In the genomic region with DNA sequence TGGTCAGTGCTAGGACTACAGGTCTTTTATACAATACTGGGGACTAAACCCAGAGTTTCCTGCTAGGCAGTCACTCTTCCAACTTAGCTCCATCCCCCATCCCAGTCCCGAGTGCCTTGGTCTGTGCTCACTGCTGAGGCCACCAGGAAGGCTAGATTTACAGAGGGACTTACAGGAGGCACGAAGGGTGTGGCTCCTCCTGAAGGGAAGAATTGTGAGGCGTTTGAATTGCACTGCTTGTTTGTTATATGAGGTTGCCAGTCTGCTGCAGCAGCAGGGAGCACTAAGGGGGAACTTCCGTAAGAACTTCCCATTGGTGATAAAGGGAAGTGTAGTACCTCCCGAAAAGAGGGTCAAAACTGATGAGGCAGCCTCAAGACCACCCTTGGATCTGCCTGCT, we compare ENCODE assay signal across 10 mouse cellular contexts. TPM values are rescaled to one million over a fixed set of nuclear protein-coding genes. Genes with fewer than 3 reads are reported as not detected.
A peak's percentile ranks its signal among the peaks of the same experiment; 100 is the strongest.
DNase-seq lines count a peak whose midpoint lies in the region; ATAC-seq and TF ChIP-seq lines count a peak whose summit lies in the region.
"Had no signal": no experiment of that assay in that cellular context is flagged by ENCODE, and none has a peak within 500 bp of the region (broad histone marks: within the 10 kb centered on the region; RNA-seq: fewer than 3 reads in every experiment).

No protein-coding gene starts in this region.

- peak overlapping the region; percentile 38 for H3K4me2 ChIP-seq in heart, embryonic 11.5 days
- H3K4me2 ChIP-seq in midbrain, postnatal 0 days (ENCODE audit: low read depth, low read length, poor library complexity, severe bottlenecking): no peak overlapping the region
- no peak overlapping the region for H3K4me2 ChIP-seq in forebrain, embryonic 15.5 days (replicated peaks)
- 0 out of 2 replicates have a peak overlapping the region, but pooled peaks have one; percentile 11 for H3K4me2 ChIP-seq in neural tube, embryonic 13.5 days

- H3K27me3 ChIP-seq in heart, embryonic 11.5 days (ENCODE audit: control insufficient read depth, insufficient read depth, low read length): peaks cover 11% of the 10 kb centered on the region
- H3K27me3 ChIP-seq in midbrain, embryonic 10.5 days (ENCODE audit: low read depth, poor library complexity, severe bottlenecking): peaks cover 39% of the 10 kb centered on the region
- no peaks in the 10 kb centered on the region for H3K27me3 ChIP-seq in midbrain, postnatal 0 days (ENCODE audit: insufficient read depth, low read length)
- H3K27me3 ChIP-seq in forebrain, embryonic 15.5 days: peaks cover 18% of the 10 kb centered on the region
- H3K27me3 ChIP-seq in neural tube, embryonic 13.5 days: peaks cover 37% of the 10 kb centered on the region

- ATAC-seq in heart, embryonic 11.5 days (replicated peaks; ENCODE audit: insufficient number of reproducible peaks, low FRiP score, low TSS enrichment): no peak
- no peak for ATAC-seq in midbrain, postnatal 0 days (ENCODE audit: low FRiP score)
- no peak for ATAC-seq in forebrain, embryonic 15.5 days (replicated peaks)
- no peak for ATAC-seq in neural tube, embryonic 13.5 days (ENCODE audit: low read depth)
- ATAC-seq: CD4-positive, CD25-positive, alpha-beta regulatory T cell, adult 4 months had no signal

- H3K9ac ChIP-seq in heart, embryonic 11.5 days (ENCODE audit: low read depth, low read length): peak overlapping the region; percentile 67; the same call in 1 of the 2 replicates
- no peak overlapping the region for H3K9ac ChIP-seq in midbrain, postnatal 0 days (replicated peaks; ENCODE audit: low read length, poor library complexity, severe bottlenecking)
- no peak overlapping the region for H3K9ac ChIP-seq in forebrain, embryonic 15.5 days (replicated peaks)
- peak overlapping the region; percentile 36; the same call in 1 of the 2 replicates for H3K9ac ChIP-seq in neural tube, embryonic 13.5 days

- no peak for TF ChIP-seq CTCF in midbrain, postnatal 0 days (IDR thresholded peaks at IDR 0.05)

- peaks cover 34% of the 10 kb centered on the region for H3K4me1 ChIP-seq in heart, embryonic 11.5 days (ENCODE audit: control insufficient read depth, insufficient read depth, low read length)
- H3K4me1 ChIP-seq in midbrain, embryonic 10.5 days: peaks cover 53% of the 10 kb centered on the region
- peaks cover 4% of the 10 kb centered on the region; the same call in 1 of the 2 replicates for H3K4me1 ChIP-seq in midbrain, postnatal 0 days (ENCODE audit: insufficient read depth, low read length)
- H3K4me1 ChIP-seq in forebrain, embryonic 15.5 days: peaks cover 25% of the 10 kb centered on the region
- peaks cover 33% of the 10 kb centered on the region for H3K4me1 ChIP-seq in neural tube, embryonic 13.5 days (replicated peaks)

- H3K36me3 ChIP-seq in heart, embryonic 11.5 days (ENCODE audit: control insufficient read depth, insufficient read depth, low read length): peaks cover 32% of the 10 kb centered on the region
- peaks cover 44% of the 10 kb centered on the region for H3K36me3 ChIP-seq in midbrain, embryonic 10.5 days
- H3K36me3 ChIP-seq in midbrain, postnatal 0 days (ENCODE audit: insufficient read depth, low read length): peaks cover 13% of the 10 kb centered on the region
- H3K36me3 ChIP-seq in forebrain, embryonic 15.5 days: peaks cover 2% of the 10 kb centered on the region; the same call in 1 of the 2 replicates
- H3K36me3 ChIP-seq in neural tube, embryonic 13.5 days: peaks cover 48% of the 10 kb centered on the region

- peaks cover 9% of the 10 kb centered on the region for H3K9me3 ChIP-seq in heart, embryonic 11.5 days (replicated peaks; ENCODE audit: control insufficient read depth, low read length)
- peaks cover 8% of the 10 kb centered on the region for H3K9me3 ChIP-seq in midbrain, embryonic 10.5 days (replicated peaks)
- H3K9me3 ChIP-seq in midbrain, postnatal 0 days (ENCODE audit: low read length): no peaks in the 10 kb centered on the region
- H3K9me3 ChIP-seq in forebrain, embryonic 15.5 days: no peaks in the 10 kb centered on the region
- H3K9me3 ChIP-seq in neural tube, embryonic 13.5 days: peaks cover 6% of the 10 kb centered on the region

- DNase-seq in heart, adult 8-10 months (ENCODE audit: low spot score): no peak
- no peak for DNase-seq in midbrain, embryonic 10.5 days (ENCODE audit: low spot score)
- no peak for DNase-seq in midbrain, postnatal 0 days (ENCODE audit: low spot score)
- no peak for DNase-seq in B cell, adult 2 months
- no peak for DNase-seq in cerebellum, adult 9-11 months

- 23% methylated on average over 5 of the region's 5 CpGs for WGBS in heart, embryonic 11.5 days (ENCODE audit: insufficient replicate concordance)
- WGBS in midbrain, embryonic 10.5 days: 16% methylated on average over 5 of the region's 5 CpGs
- 28% methylated on average over 5 of the region's 5 CpGs for WGBS in midbrain, postnatal 0 days
- WGBS in forebrain, embryonic 15.5 days: 18% methylated on average over 5 of the region's 5 CpGs
- WGBS in neural tube, embryonic 13.5 days: 8% methylated on average over 5 of the region's 5 CpGs

- H3K27ac ChIP-seq in heart, embryonic 11.5 days (ENCODE audit: low read depth, low read length): peak overlapping the region; percentile 98
- peak overlapping the region; percentile 91 for H3K27ac ChIP-seq in midbrain, embryonic 10.5 days (replicated peaks)
- H3K27ac ChIP-seq in midbrain, postnatal 0 days (ENCODE audit: low read depth, low read length): no peak overlapping the region
- peak overlapping the region; percentile 42 for H3K27ac ChIP-seq in forebrain, embryonic 15.5 days (replicated peaks)
- peak overlapping the region; percentile 59 for H3K27ac ChIP-seq in neural tube, embryonic 13.5 days (replicated peaks)

- H3K4me3 ChIP-seq in heart, embryonic 11.5 days (ENCODE audit: low read depth, low read length): no peak overlapping the region
- peak overlapping the region; percentile 31; the same call in 1 of the 2 replicates for H3K4me3 ChIP-seq in midbrain, embryonic 10.5 days
- H3K4me3 ChIP-seq in midbrain, postnatal 0 days (ENCODE audit: low read depth, low read length): no peak overlapping the region
- H3K4me3 ChIP-seq in forebrain, embryonic 15.5 days: no peak overlapping the region
- 0 out of 2 replicates have a peak overlapping the region, but pooled peaks have one; percentile 0 for H3K4me3 ChIP-seq in neural tube, embryonic 13.5 days

RNA-seq across cellular contexts. Expression of gene Dact3, which starts 5.5 kb away (rescaled TPM):
- 9.5 and 10.6 TPM in 2 replicates for polyA plus RNA-seq in heart, embryonic 11.5 days (2014; fragmentation: Nextera tagmentation; extraction: Ambion mirVana)
- 1 to 10 TPM; 8.0 to 9.5 (median 8.6) TPM for total RNA-seq in heart, adult 8-10 months (2022)
- 1.9 and 2.2 TPM in 2 replicates for polyA plus RNA-seq in midbrain, embryonic 10.5 days (2016; fragmentation: Nextera tagmentation; extraction: Ambion mirVana)
- total RNA-seq in midbrain, postnatal 0 days (2014; rRNA removed): 86.0 and 107 TPM in 2 replicates
- polyA plus RNA-seq in midbrain, postnatal 0 days (2015; fragmentation: Nextera tagmentation; extraction: Ambion mirVana): 7.5 and 7.7 TPM in 2 replicates
- polyA plus RNA-seq in forebrain, embryonic 15.5 days (2015; fragmentation: Nextera tagmentation; extraction: Ambion mirVana): 3.3 and 3.4 TPM in 2 replicates
- 3.7 and 3.9 TPM in 2 replicates for polyA plus RNA-seq in neural tube, embryonic 13.5 days (2015; fragmentation: Nextera tagmentation; extraction: Ambion mirVana)
- polyA plus RNA-seq: CD4-positive, CD25-positive, alpha-beta regulatory T cell, adult 4 months had no signal

RNA-seq across cellular contexts. Expression of gene Gng8, which starts 11.0 kb away (rescaled TPM):
- polyA plus RNA-seq in heart, embryonic 11.5 days (2014; fragmentation: Nextera tagmentation; extraction: Ambion mirVana): 3.5 and 4.2 TPM in 2 replicates
- 1 to 10 TPM; 1.0 to 1.5 (median 1.1) TPM for total RNA-seq in heart, adult 8-10 months (2022)
- 5.4 and 8.5 TPM in 2 replicates for polyA plus RNA-seq in midbrain, embryonic 10.5 days (2016; fragmentation: Nextera tagmentation; extraction: Ambion mirVana)
- 1.9 and 5.2 TPM in 2 replicates for total RNA-seq in midbrain, postnatal 0 days (2014; rRNA removed)
- 12.3 and 15.9 TPM in 2 replicates for polyA plus RNA-seq in midbrain, postnatal 0 days (2015; fragmentation: Nextera tagmentation; extraction: Ambion mirVana)
- 4.4 TPM in 2 replicates for polyA plus RNA-seq in forebrain, embryonic 15.5 days (2015; fragmentation: Nextera tagmentation; extraction: Ambion mirVana)
- polyA plus RNA-seq in neural tube, embryonic 13.5 days (2015; fragmentation: Nextera tagmentation; extraction: Ambion mirVana): 15.4 and 24.1 TPM in 2 replicates
- polyA plus RNA-seq: CD4-positive, CD25-positive, alpha-beta regulatory T cell, adult 4 months had no signal

RNA-seq across cellular contexts. Expression of gene Ptgir, which starts 25.7 kb away (rescaled TPM):
- 0.19 and 0.34 TPM in 2 replicates for polyA plus RNA-seq in heart, embryonic 11.5 days (2014; fragmentation: Nextera tagmentation; extraction: Ambion mirVana)
- total RNA-seq in heart, adult 8-10 months (2022): 1 to 10 TPM; 1.9 to 3.5 (median 3.1) TPM
- polyA plus RNA-seq in midbrain, embryonic 10.5 days (2016; fragmentation: Nextera tagmentation; extraction: Ambion mirVana): 0.17 and 0.56 TPM in 2 replicates
- total RNA-seq in midbrain, postnatal 0 days (2014; rRNA removed): 0.11 and 0.14 TPM in 2 replicates
- 0.11 TPM in 1 of 2 replicates, not detected in the other for polyA plus RNA-seq in midbrain, postnatal 0 days (2015; fragmentation: Nextera tagmentation; extraction: Ambion mirVana)
- 0.13 and 0.29 TPM in 2 replicates for polyA plus RNA-seq in forebrain, embryonic 15.5 days (2015; fragmentation: Nextera tagmentation; extraction: Ambion mirVana)
- 3.1 and 3.6 TPM in 2 replicates for polyA plus RNA-seq in neural tube, embryonic 13.5 days (2015; fragmentation: Nextera tagmentation; extraction: Ambion mirVana)
- total RNA-seq: layer of hippocampus, postnatal 36 days had no signal

RNA-seq across cellular contexts. Expression of gene Prkd2, which starts 37.9 kb away (rescaled TPM):
- 10.8 and 11.6 TPM in 2 replicates for polyA plus RNA-seq in heart, embryonic 11.5 days (2014; fragmentation: Nextera tagmentation; extraction: Ambion mirVana)
- 10 to 100 TPM; 13.1 to 16.7 (median 14.8) TPM for total RNA-seq in heart, adult 8-10 months (2022)
- 11.1 and 11.8 TPM in 2 replicates for polyA plus RNA-seq in midbrain, embryonic 10.5 days (2016; fragmentation: Nextera tagmentation; extraction: Ambion mirVana)
- total RNA-seq in midbrain, postnatal 0 days (2014; rRNA removed): 3.2 and 4.9 TPM in 2 replicates
- polyA plus RNA-seq in midbrain, postnatal 0 days (2015; fragmentation: Nextera tagmentation; extraction: Ambion mirVana): 3.9 TPM in 2 replicates
- 7.0 and 8.0 TPM in 2 replicates for polyA plus RNA-seq in forebrain, embryonic 15.5 days (2015; fragmentation: Nextera tagmentation; extraction: Ambion mirVana)
- polyA plus RNA-seq in neural tube, embryonic 13.5 days (2015; fragmentation: Nextera tagmentation; extraction: Ambion mirVana): 6.3 and 6.8 TPM in 2 replicates

RNA-seq across cellular contexts. Expression of gene Calm3, which starts 43.3 kb away (rescaled TPM):
- 150 and 156 TPM in 2 replicates for polyA plus RNA-seq in heart, embryonic 11.5 days (2014; fragmentation: Nextera tagmentation; extraction: Ambion mirVana)
- total RNA-seq in heart, adult 8-10 months (2022): 100 to 1,000 TPM; 153 to 208 (median 191) TPM
- polyA plus RNA-seq in midbrain, embryonic 10.5 days (2016; fragmentation: Nextera tagmentation; extraction: Ambion mirVana): 174 and 180 TPM in 2 replicates
- 1,835 and 1,985 TPM in 2 replicates for total RNA-seq in midbrain, postnatal 0 days (2014; rRNA removed)
- 467 and 471 TPM in 2 replicates for polyA plus RNA-seq in midbrain, postnatal 0 days (2015; fragmentation: Nextera tagmentation; extraction: Ambion mirVana)
- 291 and 305 TPM in 2 replicates for polyA plus RNA-seq in forebrain, embryonic 15.5 days (2015; fragmentation: Nextera tagmentation; extraction: Ambion mirVana)
- polyA plus RNA-seq in neural tube, embryonic 13.5 days (2015; fragmentation: Nextera tagmentation; extraction: Ambion mirVana): 275 and 297 TPM in 2 replicates

Comparison
In these comparisons a context has a peak if more than half of its experiments do, and no peak if none do; other contexts are left out.
1. H3K4me3 ChIP-seq: peak in midbrain, embryonic 10.5 days (single experiment) and neural tube, embryonic 13.5 days (single experiment); none in heart, embryonic 11.5 days (single experiment), midbrain, postnatal 0 days (single experiment) and forebrain, embryonic 15.5 days (single experiment).
2. H3K4me2 ChIP-seq: peak in heart, embryonic 11.5 days (single experiment) and neural tube, embryonic 13.5 days (single experiment); none in midbrain, postnatal 0 days (single experiment) and forebrain, embryonic 15.5 days (single experiment).
3. H3K9ac ChIP-seq: peak in heart, embryonic 11.5 days (single experiment) and neural tube, embryonic 13.5 days (single experiment); none in midbrain, postnatal 0 days (single experiment) and forebrain, embryonic 15.5 days (single experiment).